Comparison of ENCODE assay signal across 9 mouse cellular contexts in the genomic region with DNA sequence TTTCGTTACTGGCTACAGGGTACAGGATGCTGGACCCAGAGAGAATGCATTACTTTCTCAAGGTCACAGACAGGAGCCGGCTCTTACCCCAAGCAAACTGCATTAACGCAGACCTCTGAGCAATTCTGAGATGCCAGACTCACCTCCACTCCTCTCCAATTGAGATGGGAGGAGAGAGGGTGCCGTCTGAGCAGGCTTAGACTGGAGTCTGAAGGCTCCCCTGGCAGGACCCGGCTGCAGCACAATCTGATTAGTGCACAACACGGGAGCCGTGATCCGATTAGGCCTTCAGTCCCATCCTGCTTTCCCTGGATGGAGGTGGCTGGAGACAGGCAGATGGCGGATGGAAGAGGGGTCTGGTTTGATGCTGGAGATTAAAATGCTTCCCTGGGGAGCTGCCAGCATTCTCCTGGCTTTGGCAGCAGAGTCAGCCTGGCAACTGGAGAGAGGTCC. TPM values are rescaled to one million over a fixed set of nuclear protein-coding genes. Genes with fewer than 3 reads are reported as not detected.
DNase-seq lines count a peak whose midpoint lies in the region; ATAC-seq and TF ChIP-seq lines count a peak whose summit lies in the region.
"Had no signal": no experiment of that assay in that cellular context is flagged by ENCODE, and none has a peak within 500 bp of the region (broad histone marks: within the 10 kb centered on the region; RNA-seq: fewer than 3 reads in every experiment).

No protein-coding gene starts in this region.

- no peaks in the 10 kb centered on the region for H3K27me3 ChIP-seq in liver, adult 2 months (ENCODE audit: control insufficient read depth, insufficient read depth, low read length)
- H3K27me3 ChIP-seq in liver, embryonic 11.5 days (replicated peaks; ENCODE audit: control insufficient read depth, insufficient read depth, low read length), result no peaks in the 10 kb centered on the region
- no peaks in the 10 kb centered on the region for H3K27me3 ChIP-seq in hindbrain, embryonic 12.5 days
- no peaks in the 10 kb centered on the region for H3K27me3 ChIP-seq in lung, postnatal 0 days (replicated peaks; ENCODE audit: insufficient read depth, low read length)
- H3K27me3 ChIP-seq: Patski had no signal

- peak overlapping the region; percentile 87 for H3K27ac ChIP-seq in liver, adult 2 months (replicated peaks; ENCODE audit: insufficient read depth, low read depth, low read length)
- H3K27ac ChIP-seq in liver, embryonic 11.5 days (ENCODE audit: low read depth, low read length), result no peak overlapping the region
- H3K27ac ChIP-seq in hindbrain, embryonic 12.5 days, result peak overlapping the region; percentile 70
- no peak overlapping the region for H3K27ac ChIP-seq in lung, postnatal 0 days (ENCODE audit: low read length)

- no peak for ATAC-seq in liver, embryonic 11.5 days (replicated peaks; ENCODE audit: low FRiP score)
- ATAC-seq in hindbrain, embryonic 12.5 days (ENCODE audit: low FRiP score), result peak; percentile 79
- ATAC-seq in monocyte, adult 5-6 weeks (replicated peaks; ENCODE audit: insufficient number of reproducible peaks, low FRiP score, low TSS enrichment, poor library complexity, severe bottlenecking), result no peak
- no peak for ATAC-seq in lung, postnatal 0 days
- ATAC-seq: Patski had no signal

- no peak for TF ChIP-seq EP300 in lung, postnatal 0 days (IDR thresholded peaks at IDR 0.05)

- no peak for TF ChIP-seq CTCF in liver, adult 2 months (IDR thresholded peaks at IDR 0.05; ENCODE audit: low read depth, low read length)
- TF ChIP-seq CTCF in lung, postnatal 0 days (IDR thresholded peaks at IDR 0.05), result no peak

- H3K9me3 ChIP-seq in liver, embryonic 11.5 days (ENCODE audit: control insufficient read depth, low read length), result no peaks in the 10 kb centered on the region
- H3K9me3 ChIP-seq in hindbrain, embryonic 12.5 days (replicated peaks), result no peaks in the 10 kb centered on the region
- no peaks in the 10 kb centered on the region for H3K9me3 ChIP-seq in lung, postnatal 0 days (ENCODE audit: low read length)

- TF ChIP-seq POLR2A in liver, adult 2 months (IDR thresholded peaks at IDR 0.05; ENCODE audit: extremely low read depth, insufficient read depth, low read length), result no peak

- no peaks in the 10 kb centered on the region for H3K79me2 ChIP-seq in liver, adult 2 months (ENCODE audit: control insufficient read depth, insufficient read depth, low read length)

- no peaks in the 10 kb centered on the region for H3K36me3 ChIP-seq in liver, adult 2 months (ENCODE audit: control insufficient read depth, insufficient read depth, low read length)
- H3K36me3 ChIP-seq in liver, embryonic 11.5 days (ENCODE audit: control insufficient read depth, insufficient read depth, low read length), result no peaks in the 10 kb centered on the region
- H3K36me3 ChIP-seq in hindbrain, embryonic 12.5 days, result no peaks in the 10 kb centered on the region
- H3K36me3 ChIP-seq in lung, postnatal 0 days (ENCODE audit: insufficient read depth, low read length), result no peaks in the 10 kb centered on the region

- H3K4me3 ChIP-seq in liver, adult 2 months (ENCODE audit: insufficient read depth, low read depth, low read length), result no peak overlapping the region
- H3K4me3 ChIP-seq in liver, embryonic 11.5 days (ENCODE audit: low read depth, low read length), result no peak overlapping the region
- no peak overlapping the region for H3K4me3 ChIP-seq in hindbrain, embryonic 12.5 days
- H3K4me3 ChIP-seq in lung, postnatal 0 days (ENCODE audit: low read depth, low read length), result no peak overlapping the region

- H3K4me2 ChIP-seq in liver, embryonic 11.5 days, result no peak overlapping the region
- H3K4me2 ChIP-seq in hindbrain, embryonic 12.5 days (replicated peaks), result no peak overlapping the region; the same call in 1 of the 2 replicates
- H3K4me2 ChIP-seq in lung, postnatal 0 days (replicated peaks; ENCODE audit: low read depth, low read length), result no peak overlapping the region

- peak; percentile 46 for DNase-seq in liver, adult 2 months (ENCODE audit: extremely low read depth, low read depth, low spot score)
- DNase-seq in liver, embryonic 11.5 days (ENCODE audit: low spot score), result no peak
- peak; percentile 84 for DNase-seq in cerebellum, adult 8-10 months
- DNase-seq in layer of hippocampus, postnatal 10 days (ENCODE audit: low spot score in 2 of 2), result peak; percentile 67 to 69
- DNase-seq in retina, adult 2 months (ENCODE audit: low read depth, low spot score), result peak; percentile 89
- no peak for DNase-seq in lung, postnatal 0 days (ENCODE audit: low spot score)

- peaks cover 24% of the 10 kb centered on the region for H3K4me1 ChIP-seq in liver, adult 2 months (ENCODE audit: control insufficient read depth, insufficient read depth, low read length)
- H3K4me1 ChIP-seq in liver, embryonic 11.5 days (replicated peaks; ENCODE audit: control insufficient read depth, insufficient read depth, low read length), result peaks cover 6% of the 10 kb centered on the region; the same call in 1 of the 2 replicates
- peaks cover 20% of the 10 kb centered on the region for H3K4me1 ChIP-seq in hindbrain, embryonic 12.5 days
- H3K4me1 ChIP-seq in lung, postnatal 0 days (ENCODE audit: insufficient read depth, low read depth, low read length), result no peaks in the 10 kb centered on the region

- WGBS in liver, adult 2 months, result 20% methylated on average over 9 of the region's 9 CpGs
- 49% methylated on average over 9 of the region's 9 CpGs for WGBS in liver, embryonic 11.5 days
- 15% methylated on average over 9 of the region's 9 CpGs for WGBS in hindbrain, embryonic 12.5 days
- WGBS in lung, postnatal 0 days, result 40% methylated on average over 9 of the region's 9 CpGs

- H3K9ac ChIP-seq in liver, adult 2 months (ENCODE audit: low read depth, low read length), result peak overlapping the region; percentile 12; the same call in 1 of the 2 replicates
- no peak overlapping the region for H3K9ac ChIP-seq in liver, embryonic 11.5 days (ENCODE audit: low read depth, low read length)
- no peak overlapping the region for H3K9ac ChIP-seq in hindbrain, embryonic 12.5 days
- no peak overlapping the region for H3K9ac ChIP-seq in lung, postnatal 0 days (replicated peaks; ENCODE audit: low read depth)

RNA-seq across cellular contexts. Expression of a gene that starts 23.9 kb away (rescaled TPM):
- total RNA-seq in liver, adult 2 months (2014; rRNA removed), result 2.9 and 5.2 TPM in 2 replicates
- polyA plus RNA-seq in liver, adult 2 months (2012; rRNA removed), result 14.8 and 15.9 TPM in 2 replicates
- polyA plus RNA-seq in liver, embryonic 11.5 days (2014; fragmentation: Nextera tagmentation; extraction: Ambion mirVana), result 57.1 and 63.5 TPM in 2 replicates
- 30.5 and 32.5 TPM in 2 replicates for polyA plus RNA-seq in hindbrain, embryonic 12.5 days (2016; fragmentation: Nextera tagmentation; extraction: Ambion mirVana)
- 10 to 100 TPM; 26.5 to 26.7 TPM for total RNA-seq in layer of hippocampus, postnatal 10 days (2021)
- 0.38 to 5.1 TPM (median 1.5 TPM) in 3 replicates for total RNA-seq in monocyte, adult 5-6 weeks (2017)
- polyA plus RNA-seq in lung, postnatal 0 days (2015; fragmentation: Nextera tagmentation; extraction: Ambion mirVana), result 8.1 and 8.4 TPM in 2 replicates

RNA-seq across cellular contexts. Expression of a gene that starts 46.4 kb away (rescaled TPM):
- 0.37 and 0.40 TPM in 2 replicates for total RNA-seq in liver, adult 2 months (2014; rRNA removed)
- polyA plus RNA-seq in liver, adult 2 months (2012; rRNA removed), result 0.22 and 0.55 TPM in 2 replicates
- 9.6 and 10.7 TPM in 2 replicates for polyA plus RNA-seq in liver, embryonic 11.5 days (2014; fragmentation: Nextera tagmentation; extraction: Ambion mirVana)
- 68.6 and 69.0 TPM in 2 replicates for polyA plus RNA-seq in hindbrain, embryonic 12.5 days (2016; fragmentation: Nextera tagmentation; extraction: Ambion mirVana)
- total RNA-seq in layer of hippocampus, postnatal 10 days (2021), result 10 to 100 TPM; 59.9 to 70.0 TPM
- total RNA-seq in monocyte, adult 5-6 weeks (2017), result 2.2 to 2.6 TPM (median 2.5 TPM) in 3 replicates
- polyA plus RNA-seq in lung, postnatal 0 days (2015; fragmentation: Nextera tagmentation; extraction: Ambion mirVana), result 29.0 and 29.3 TPM in 2 replicates

Comparison
In these comparisons a context has a peak if more than half of its experiments do, and no peak if none do; other contexts are left out.
1. DNase-seq: peak in liver, adult 2 months (single experiment), cerebellum, adult 8-10 months (single experiment), layer of hippocampus, postnatal 10 days (2 of 2) and retina, adult 2 months (single experiment); none in liver, embryonic 11.5 days (single experiment) and lung, postnatal 0 days (single experiment).
2. H3K27ac ChIP-seq: peak in liver, adult 2 months (single experiment) and hindbrain, embryonic 12.5 days (single experiment); none in liver, embryonic 11.5 days (single experiment) and lung, postnatal 0 days (single experiment).